Mouse (Mus musculus): ENCODE data around the gene Zfp512b.

The Zfp512b gene

DNA sequence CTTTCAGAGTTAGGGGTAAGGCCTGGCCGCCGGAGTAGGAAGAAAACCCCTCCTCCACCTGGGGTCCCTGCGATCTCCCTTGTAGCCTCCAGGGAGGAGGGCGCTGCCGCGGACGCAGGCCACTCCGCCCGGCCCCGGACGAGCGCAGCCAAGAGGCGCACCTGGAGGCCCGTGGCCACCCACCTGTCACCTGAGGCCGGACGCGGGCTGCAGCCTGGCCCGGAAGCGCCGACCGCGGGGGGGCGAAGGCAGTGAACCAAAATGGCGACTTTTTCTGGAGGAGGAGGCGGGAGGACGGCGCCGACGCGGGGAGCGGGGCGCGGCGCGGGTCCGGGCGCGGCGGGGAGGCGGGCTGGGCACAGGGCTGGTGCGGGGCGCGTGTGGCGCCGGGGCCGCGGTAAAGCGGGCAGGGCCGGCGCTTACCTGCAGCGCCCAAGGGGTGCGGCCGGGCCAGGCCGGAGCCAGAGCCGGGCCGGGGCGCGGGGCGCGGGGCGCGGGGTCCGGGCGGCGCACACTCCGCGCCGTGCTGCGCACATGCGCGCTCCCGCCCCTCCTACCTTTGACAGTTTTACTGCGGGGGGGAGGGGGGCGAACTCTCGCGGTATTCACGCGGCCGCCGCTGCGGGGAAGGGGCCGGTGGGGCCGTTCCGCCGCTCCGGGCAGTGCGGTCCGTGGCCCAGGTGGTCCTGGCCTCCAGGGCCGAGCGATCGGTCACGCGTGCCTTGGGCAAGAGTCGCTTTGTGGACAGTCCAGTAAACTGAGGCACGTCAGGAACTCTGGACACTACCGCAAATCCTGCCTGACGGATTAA, at the start of gene Zfp512b:
Zfp512b (minus strand) TSS at position 573 of the 811 bp plus-strand sequence.
- DNase-seq (ENCODE audit: extremely low spot score, low read depth, low spot score) = no peak

DNA sequence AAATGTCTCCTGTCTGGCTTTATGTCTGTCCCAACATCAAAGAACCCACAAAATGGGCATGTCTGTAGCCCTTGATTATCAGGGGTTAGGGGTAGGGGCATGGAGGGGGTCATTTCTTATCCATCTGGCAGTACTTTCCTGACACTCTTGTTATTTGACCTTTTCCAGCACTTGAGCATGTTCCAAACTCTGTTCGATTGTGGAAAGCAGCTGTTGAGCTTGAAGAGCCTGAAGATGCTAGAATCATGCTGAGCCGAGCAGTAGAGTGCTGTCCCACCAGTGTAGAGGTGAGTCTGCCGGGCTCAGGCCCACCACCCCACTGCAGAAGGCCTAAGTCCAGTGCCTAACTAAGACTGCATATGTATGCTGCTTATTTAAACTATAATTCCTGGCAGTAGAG, 43.3 kb upstream of the Zfp512b start:
- no peak for DNase-seq (ENCODE audit: extremely low spot score, low read depth, low spot score)

DNA sequence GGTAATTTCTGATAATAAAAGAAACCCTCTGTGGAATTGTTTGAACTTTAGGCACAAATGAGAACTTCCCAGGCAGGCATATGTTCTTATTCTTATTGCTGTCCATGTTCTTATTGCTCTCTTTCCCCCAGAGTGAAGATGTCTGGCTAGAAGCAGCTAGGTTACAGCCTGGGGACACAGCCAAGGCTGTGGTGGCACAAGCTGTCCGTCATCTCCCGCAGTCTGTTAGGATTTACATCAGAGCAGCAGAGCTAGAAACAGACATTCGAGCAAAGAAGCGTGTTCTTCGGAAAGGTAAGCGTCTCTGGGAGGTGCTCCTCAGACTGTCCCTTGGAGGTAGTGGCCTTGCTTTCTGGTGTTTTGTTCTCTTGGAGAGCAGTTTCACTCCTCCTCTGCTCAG, 40.0 kb upstream of the Zfp512b start:
- DNase-seq (ENCODE audit: extremely low spot score, low read depth, low spot score) = no peak

GRCm38 (mm10) chr2:181628471-181628870, 35.9 kb upstream of the Zfp512b start:
- no peak for DNase-seq (ENCODE audit: extremely low spot score, low read depth, low spot score)

DNA sequence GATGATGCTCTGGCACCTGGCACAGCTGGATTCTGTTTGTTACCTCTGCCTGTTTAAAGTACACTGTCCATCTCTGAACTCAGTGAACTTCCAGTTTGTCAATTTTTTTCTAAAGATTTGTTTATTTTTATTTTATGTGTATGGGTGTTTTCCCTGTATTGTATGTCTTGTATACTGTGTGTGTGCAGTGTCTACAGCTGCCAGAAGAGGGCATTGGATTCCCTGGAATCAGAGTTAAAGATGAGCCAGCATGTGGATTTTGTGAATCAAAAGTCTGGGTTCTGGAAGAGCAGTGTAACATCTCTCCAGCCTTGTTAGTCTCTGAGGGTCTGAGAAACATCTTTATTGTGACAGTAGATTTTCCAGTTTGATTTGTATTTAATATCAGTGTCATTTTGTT, 30.8 kb upstream of the Zfp512b start:
- DNase-seq (ENCODE audit: extremely low spot score, low read depth, low spot score) = no peak

- no peak for DNase-seq (ENCODE audit: extremely low spot score, low read depth, low spot score)
These were observed 26.3 kb upstream of the Zfp512b start for GRCm38 (mm10) chr2:181618761-181619495.

GRCm38 (mm10) chr2:181602367-181602766, 9.8 kb upstream of the Zfp512b start:
- no peak for DNase-seq (ENCODE audit: extremely low spot score, low read depth, low spot score)

DNA sequence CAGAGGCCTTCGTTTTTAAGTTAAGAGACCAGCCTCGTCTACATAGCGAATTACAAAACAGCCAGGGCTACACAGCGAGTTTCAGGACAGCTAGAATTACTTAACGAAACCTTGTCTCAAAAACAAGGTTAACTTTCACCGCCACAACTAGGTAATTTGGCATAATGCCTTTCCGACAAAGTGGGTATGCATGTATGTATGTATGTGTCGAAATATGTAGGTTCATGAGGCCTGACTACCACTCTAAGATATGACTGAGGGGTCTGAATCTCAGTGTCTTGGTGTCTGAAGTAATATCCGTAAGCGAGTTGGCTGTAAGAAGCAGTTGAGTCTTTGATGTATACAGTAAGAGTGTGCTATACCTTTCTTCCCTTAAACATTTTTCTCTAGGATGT, 9.1 kb upstream of the Zfp512b start:
- no peak for DNase-seq (ENCODE audit: extremely low spot score, low read depth, low spot score)

DNA sequence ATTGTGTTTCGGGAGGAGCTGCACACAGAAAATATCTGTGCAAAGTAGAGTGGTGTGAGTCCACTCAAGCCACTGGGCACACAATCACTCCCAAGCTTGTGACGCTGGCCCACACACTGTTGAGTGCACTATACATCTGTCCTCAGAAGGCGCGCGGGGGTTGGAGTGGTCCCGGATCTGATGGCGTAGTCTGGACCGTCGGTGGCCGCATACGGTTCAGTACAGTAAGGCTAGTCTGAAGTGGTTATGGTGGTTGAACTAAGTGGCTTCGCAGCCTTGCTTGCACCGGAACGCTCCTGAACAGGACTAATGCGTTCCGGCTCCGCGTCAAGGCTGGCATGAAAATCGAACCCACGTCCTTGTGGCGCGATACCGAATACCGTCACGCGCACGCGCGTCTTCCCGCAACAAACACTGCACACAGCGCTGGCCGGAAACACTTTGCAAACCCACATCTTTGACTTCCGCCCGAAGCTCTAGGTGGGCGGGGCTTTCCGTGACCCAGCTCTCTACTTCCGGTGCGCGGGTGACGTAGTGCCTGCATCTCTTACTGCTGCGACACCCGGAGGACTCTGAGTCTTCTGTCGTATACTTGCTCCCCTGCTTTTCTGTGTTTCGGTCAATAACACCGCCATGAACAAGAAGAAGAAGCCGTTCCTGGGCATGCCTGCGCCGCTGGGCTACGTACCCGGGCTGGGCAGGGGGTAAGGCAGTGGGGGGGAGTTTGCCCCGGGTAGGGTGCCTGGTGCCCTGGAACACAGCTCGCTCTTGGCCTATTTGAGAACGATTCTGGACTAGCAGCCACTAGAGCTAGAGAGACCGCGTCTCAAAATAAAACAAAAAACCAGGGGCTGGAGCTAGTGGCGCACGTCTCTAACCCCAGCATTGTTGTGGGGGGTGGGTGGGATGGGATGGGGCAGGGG, 8.5 kb upstream of the Zfp512b start:
- DNase-seq (ENCODE audit: extremely low spot score, low read depth, low spot score) = peak; percentile 85

DNA sequence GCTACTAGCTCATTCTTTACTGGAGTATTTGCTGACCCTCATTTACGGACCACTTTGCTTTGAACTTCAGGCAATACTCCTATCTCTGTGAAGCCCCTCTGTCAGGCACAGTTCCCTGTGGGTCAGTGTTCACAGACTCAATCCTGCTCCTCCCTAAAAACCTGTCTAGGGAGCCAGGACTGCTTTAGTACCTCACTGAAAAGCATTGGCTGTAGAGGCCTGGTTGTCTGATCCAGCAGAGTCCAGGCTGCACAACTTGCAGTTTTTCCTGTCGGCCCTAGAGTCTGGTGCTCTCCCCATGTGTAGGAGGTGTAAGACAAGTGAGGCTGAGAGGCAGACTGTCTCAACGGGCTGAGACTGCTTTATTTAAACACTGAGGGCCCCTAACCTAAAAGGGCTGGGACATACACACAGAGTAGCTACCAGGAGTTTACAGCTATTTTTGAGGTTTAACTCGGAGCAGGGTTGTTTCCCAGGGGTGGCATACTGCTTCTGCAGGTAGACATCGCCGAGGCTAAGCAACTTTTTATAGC, 7.7 kb upstream of the Zfp512b start:
- DNase-seq (ENCODE audit: extremely low spot score, low read depth, low spot score) = no peak

GRCm38 (mm10) chr2:181598454-181599351, 6.1 kb upstream of the Zfp512b start, which contains the start of gene Samd10:
Gene Samd10, minus strand, starts transcription at chr2:181599212.
- no peak for DNase-seq (ENCODE audit: extremely low spot score, low read depth, low spot score)

DNA sequence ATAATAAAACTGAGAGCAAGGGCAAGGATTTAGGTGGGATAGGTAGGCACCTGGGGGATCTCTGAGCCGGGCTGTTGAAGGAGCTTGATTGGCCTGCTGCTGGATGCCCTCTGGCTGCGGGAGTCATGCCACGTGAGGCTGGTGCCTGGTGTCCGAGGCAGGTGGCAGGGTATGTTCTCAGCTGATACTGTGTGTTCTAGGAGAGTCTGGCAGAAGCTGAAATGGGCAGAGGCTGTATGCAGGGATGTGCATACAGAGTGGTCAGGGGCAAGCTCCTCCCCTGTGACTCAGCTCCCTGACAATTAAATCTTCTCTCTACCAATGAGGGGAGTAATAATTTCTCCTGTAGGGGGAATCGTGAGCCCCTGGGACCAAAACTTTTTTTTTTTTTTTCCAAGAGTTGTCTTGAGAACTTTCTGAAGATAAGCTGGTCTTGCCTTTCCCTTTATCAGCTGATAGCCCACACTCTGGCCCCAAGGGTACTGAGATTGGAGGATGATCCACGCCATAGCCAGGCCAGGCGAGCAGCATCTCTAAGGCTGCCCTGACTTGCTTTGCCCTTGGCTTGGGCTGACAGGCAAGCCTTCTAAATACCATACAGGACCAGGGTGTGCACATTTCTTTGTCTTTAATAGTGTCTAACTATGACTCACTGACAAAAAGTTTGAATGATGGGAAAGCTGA, 4.9 kb upstream of the Zfp512b start:
- DNase-seq (ENCODE audit: extremely low spot score, low read depth, low spot score) = no peak

- no peak for DNase-seq (ENCODE audit: extremely low spot score, low read depth, low spot score)
These were observed 3.8 kb upstream of the Zfp512b start for GRCm38 (mm10) chr2:181596221-181596960.

- DNase-seq (ENCODE audit: extremely low spot score, low read depth, low spot score) = no peak
These were observed 2.5 kb upstream of the Zfp512b start for GRCm38 (mm10) chr2:181594946-181595696.

GRCm38 (mm10) chr2:181593937-181594336, 1.3 kb upstream of the Zfp512b start:
- DNase-seq (ENCODE audit: extremely low spot score, low read depth, low spot score) = no peak

GRCm38 (mm10) chr2:181593042-181593421, 429 bp upstream of the Zfp512b start:
- DNase-seq (ENCODE audit: extremely low spot score, low read depth, low spot score) = no peak

DNA sequence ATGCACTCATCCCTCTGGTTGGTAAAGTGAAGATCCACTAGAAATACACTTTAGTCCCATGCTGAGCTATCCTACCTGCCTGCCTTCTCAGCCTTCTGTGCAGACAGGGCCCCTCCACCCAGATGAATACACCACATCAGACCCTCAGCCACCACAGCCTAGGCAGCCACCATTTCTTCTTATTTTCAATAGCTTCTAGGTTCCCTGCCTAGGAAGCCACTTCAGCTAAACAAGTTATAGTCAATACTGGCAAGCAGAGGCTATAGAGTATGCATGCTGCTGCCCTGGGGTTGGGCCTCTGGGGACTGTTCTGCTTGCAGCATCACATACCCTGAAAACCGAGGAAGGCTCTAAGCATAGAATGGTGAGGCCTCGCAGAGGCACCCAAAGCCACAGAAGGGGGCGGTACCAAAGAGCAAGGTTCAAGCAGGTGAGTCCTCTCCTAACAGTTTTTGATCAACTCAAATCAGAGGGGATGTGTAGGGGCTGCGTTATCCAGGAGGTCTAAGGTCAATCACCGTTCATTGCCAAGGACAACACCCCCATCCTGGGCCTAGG, 996 bp downstream of the Zfp512b start, which contains the start of gene Prpf6:
Prpf6 (plus strand) TSS at position 341 of the 558 bp plus-strand sequence.
- no peak for DNase-seq (ENCODE audit: extremely low spot score, low read depth, low spot score)

- DNase-seq (ENCODE audit: extremely low spot score, low read depth, low spot score) = no peak
These were observed 2.1 kb downstream of the Zfp512b start for GRCm38 (mm10) chr2:181590471-181590870.
